Mouse (Mus musculus) brain, embryonic 14.5 days (tissue): ENCODE data around the gene Runx2. TPM values are rescaled to one million over a fixed set of nuclear protein-coding genes. Genes with fewer than 3 reads are reported as not detected.

ENCODE experiments used
- DNase-seq: peaks from one replicate; pipeline ENCODE4 v3.0.0-alpha.2; 2011; ENCODE audit warnings: low read depth
- CTCF ChIP-seq: fragments of 200-500 bp; IDR thresholded peaks from 2 replicates; pipeline ENCODE4 v1.5.1; 2012; ENCODE audit warnings: inconsistent platforms, mild to moderate bottlenecking, moderate library complexity, borderline replicate concordance; ENCODE audit not compliant: insufficient read depth, insufficient read length; ENCODE audit errors: extremely low read depth
- POLR2A ChIP-seq: fragments of 200-500 bp; IDR thresholded peaks from 2 replicates; pipeline ENCODE4 v1.6.1; 2012; ENCODE audit warnings: mild to moderate bottlenecking, inconsistent platforms, borderline replicate concordance; ENCODE audit not compliant: poor library complexity, insufficient read depth, insufficient read length, severe bottlenecking; ENCODE audit errors: extremely low read depth
- polyA plus RNA-seq: library from polyadenylated mRNA; depleted of rRNA; stranded (reverse); fragments of >200 nt; gene quantifications from 2 replicates; pipeline ENCODE4 v1.2.3, GENCODE M21; 2012

Runx2 gene
- polyA plus RNA-seq, 1 experiment = 2.6 TPM

DNA sequence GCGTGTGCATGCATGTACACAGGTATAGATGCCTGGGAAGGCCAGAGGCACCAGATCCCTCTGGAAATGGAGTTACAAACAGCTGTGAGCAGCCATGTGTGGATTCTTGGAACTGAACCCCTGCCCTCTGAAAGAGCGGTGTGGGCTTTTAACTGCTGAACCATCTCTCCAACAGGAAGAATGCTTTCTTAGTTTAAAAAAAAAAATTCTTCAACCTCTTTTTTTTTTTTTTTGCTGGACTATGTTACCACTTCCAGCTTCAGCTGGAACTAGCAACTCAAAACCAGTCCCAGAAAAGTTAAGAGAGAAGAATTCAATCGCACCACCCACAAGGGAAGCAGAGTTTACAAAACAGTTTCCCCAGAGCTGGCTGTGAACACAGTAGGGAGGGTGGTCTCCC is 295.2 kb downstream of the Runx2 start:
- TF ChIP-seq POLR2A (no peak), CTCF (no peak)
- no peak for DNase-seq

DNA sequence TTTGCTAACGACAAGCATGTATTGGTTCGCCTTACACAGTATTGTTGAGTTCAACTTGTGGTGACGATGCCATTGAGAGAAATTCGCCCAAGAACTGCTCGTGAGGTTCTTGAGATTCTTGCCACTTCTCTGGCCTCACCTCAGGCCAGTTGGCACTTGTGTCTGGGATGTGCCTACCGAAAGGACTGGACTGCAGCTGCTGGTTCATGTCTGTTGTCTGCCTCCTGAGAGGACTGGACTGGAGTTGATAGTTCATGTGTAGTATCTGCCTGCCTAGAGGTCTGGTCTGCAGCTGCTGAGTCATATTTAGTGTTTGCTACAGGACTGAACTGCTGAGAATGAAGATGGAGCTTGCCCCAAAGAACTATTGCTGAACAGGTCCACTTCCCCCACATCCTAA is 296.4 kb downstream of the Runx2 start:
- TF ChIP-seq POLR2A (no peak), CTCF (no peak)
- DNase-seq = no peak

DNA sequence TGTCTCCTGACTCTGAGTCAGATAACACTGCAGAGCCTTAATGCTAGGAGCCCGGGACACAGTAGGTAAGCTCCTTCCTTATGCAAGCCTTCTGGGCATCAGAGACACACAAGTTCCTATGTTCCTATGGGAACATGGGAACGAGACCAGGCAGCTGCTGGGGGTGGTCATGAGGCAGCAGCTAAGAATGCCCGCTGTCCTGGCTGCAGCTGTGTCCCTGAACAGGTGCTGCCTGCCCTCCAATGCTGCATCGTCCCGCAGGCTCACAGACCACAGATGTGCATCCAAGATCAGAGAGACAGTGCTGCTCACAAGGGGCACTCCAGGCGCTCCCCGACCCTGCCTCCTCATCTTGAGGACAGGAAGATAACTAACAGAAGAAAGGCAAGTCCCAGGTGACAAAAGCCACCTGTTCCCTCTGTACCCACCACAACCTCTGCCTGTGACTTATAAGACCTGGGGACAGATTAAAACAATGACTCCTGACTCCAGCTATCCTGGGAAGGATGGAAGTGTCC is 306.3 kb downstream of the Runx2 start:
- DNase-seq = peak; percentile 10
- TF ChIP-seq CTCF = no peak
- TF ChIP-seq POLR2A = no peak

DNA sequence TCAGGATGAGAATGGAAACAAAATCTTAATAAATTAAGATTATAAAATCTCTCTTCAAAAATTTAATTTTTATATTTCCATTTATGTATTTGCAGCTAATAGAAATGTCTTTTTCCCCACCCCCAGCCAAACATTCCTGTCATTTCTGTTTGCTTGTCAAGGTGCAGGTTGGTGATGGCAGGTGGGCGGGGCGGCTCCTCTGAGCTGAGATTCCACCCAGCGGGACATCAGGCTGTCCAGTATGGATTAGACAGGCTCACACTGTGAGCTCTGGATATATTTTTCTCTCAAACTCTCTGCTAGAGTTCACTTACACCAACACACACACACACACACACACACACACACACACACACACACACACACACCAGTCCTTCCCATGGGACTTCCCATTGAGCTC is 306.9 kb downstream of the Runx2 start:
- TF ChIP-seq POLR2A = no peak
- TF ChIP-seq CTCF = no peak
- DNase-seq = no peak

DNA sequence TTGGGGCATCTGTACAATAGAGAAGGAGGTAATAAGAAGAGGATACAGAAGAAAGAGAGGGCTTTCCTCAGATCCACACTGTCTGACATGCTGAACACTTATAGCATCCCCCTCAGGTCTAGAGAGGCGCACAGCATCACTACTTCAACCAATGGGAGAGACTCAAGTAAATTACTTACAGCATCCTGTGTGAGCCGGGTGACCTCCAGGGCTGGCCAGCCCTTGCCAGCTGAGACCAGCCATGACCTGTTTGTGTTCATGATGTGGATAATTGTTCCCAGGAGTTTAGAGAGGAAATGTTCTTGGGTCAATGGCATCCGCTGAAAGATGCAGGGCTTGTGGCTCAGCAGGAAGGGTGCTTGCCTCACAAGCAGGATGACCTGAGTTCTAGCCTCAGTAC is 308.1 kb downstream of the Runx2 start:
- no peak for DNase-seq
- TF ChIP-seq CTCF (no peak), POLR2A (no peak)

DNA sequence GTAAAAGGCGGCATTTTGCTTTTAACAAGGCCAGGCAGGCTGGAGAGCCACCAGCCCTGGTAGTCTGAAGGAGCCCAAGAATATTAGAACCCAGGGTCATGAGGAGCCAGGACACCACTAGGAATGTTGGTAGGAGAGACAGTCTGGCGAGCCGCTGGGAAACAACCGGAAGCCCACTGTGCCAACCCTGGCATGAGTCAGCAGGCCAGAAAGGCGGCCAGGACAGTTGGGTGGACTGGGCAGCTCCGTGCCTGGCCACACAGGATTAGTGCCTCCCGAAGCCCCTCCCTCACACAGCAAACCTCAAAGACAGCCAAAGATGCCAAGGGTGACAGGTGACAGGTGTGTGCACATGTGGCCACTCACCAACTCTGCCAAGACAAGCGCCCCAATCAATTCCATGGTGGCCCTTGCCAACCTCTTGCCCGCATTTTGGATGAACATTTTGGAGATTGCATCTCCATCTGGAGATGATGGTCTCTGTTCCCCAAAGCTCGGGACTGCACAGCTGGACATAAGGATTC is 309.7 kb downstream of the Runx2 start:
- no peak for DNase-seq
- TF ChIP-seq POLR2A (no peak), CTCF (no peak)

DNA sequence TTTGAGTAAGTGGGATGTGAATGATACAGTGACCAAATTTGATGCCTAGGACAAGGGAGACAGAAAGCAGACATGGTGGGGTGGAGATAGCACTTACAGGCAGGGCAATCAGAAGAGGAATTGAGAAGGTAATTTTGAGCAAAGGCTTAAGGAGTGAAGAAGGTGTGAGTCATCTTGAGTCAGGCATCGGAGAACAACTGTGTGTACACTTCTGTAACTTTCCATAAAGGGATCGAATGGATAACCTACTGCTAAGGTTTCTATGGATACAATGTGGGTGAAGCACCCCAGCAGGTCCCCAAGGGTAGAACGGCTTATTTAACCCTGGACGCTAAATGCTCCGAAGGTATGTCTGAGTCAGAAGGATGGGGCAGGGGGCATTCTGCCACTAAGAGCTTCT is 312.4 kb downstream of the Runx2 start:
- TF ChIP-seq POLR2A (no peak), CTCF (no peak)
- DNase-seq = no peak

DNA sequence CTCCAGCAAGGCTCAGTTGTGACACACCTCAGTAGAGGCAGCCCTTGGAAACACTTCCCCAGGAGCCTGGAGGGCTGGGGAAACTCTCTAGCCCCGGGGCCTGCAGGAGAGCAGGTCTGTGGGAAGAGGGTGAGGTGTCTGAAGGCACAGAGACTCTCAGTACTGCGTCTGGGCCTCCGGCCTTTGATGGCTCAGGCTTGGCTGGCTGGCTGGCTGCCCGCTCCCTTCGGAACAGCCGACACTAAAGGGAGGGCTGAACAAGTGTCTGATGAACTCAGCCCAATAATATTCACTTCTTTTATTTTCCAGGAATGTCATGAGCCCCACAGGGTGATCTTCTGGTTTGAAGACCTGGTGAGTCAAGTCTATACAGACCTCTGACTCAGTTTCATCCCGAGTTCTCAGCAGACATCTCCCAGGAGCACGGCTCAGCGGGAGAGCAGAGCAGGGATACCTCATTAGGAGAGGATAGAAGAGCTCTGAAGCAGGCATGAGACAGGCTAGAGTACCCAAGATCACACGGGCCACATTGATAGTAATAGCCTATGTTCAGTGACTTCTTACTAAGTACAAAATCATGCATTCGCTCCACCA is 314.2 kb downstream of the Runx2 start:
- peak; percentile 26 for DNase-seq
- TF ChIP-seq POLR2A = no peak
- TF ChIP-seq CTCF = no peak

DNA sequence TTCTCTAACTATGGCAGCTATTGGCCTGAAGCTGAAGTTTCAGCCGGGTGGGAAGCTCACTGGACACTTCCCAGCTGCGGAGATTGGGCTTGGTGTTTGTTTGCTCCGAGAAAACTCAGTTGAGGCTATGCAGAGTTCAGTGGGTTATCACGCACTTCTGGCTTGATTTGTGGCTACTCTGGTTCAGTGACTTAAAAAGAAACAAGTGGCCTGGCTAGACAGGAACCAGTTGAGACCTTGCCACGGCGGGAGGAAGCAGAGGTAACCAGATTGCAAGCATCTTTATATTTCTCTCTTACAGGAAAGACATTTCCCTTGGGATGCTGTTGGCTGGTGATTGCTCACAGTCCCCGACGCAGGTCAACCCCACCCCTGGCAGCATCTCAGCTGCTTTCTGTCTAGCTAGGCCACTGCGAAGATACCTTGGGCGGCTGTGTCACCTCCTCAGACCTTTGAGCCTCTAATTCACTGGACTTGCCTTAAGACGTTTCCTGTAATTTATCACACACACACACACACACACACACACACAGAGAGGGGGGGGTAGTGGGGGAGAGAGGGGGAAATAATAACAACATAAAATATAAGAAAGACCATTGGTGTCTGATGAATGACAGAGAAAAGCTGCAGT is 324.3 kb downstream of the Runx2 start:
- no peak for DNase-seq
- TF ChIP-seq CTCF (no peak), POLR2A (no peak)

DNA sequence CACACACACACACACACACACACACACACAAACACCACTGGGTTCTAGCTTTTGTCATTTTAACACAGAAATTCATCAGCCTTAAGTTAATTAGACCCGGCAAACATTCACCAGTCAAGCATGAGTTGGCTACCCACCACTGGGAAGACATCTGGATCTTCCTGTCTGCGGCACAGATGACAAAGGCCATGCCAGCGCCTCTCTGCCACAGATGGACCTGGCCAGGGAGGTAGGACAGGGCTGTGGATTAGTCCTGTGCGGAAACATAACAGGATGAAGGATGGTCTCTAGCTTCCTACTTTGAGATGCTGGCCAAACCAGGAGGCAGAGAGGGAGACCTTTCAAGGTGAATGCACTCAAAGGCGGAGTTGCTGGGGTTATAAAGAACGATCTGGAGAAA is 325.3 kb downstream of the Runx2 start:
- DNase-seq = no peak
- TF ChIP-seq CTCF (no peak), POLR2A (no peak)

DNA sequence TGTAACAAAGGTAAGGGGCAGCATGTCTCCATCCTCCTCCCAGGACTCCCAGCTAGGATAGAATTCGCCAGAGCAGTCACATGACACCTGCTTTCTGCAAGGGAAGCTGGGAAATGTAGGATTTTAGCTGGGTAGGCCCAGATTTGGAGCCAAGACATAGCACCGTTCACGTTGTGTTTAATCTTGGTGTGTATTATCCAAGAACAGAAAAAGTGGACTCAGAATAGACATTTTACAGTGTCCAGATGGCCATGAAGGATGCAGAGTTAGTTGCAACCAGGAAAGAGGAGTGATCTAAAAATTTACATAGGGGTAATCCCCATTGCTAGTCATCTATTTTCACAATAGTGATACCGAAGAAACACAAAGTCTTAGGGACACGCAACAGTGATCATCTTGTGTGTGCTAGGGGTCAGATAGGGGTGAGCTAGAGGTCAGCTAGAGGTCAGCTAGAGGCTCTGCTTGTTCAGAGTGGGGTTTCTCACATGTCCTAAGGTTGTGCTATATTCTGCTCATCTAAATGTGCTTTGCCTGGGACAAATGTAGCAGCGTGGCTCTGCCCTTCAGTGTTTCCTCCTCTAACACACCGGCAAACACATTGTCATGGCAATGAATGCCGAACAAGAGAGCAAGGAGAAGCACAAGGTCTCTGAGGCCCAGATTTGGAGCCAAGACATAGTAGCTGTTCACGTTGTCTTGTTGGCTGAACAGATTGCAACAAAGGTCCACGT is 326.9 kb downstream of the Runx2 start:
- DNase-seq = peak; percentile 36
- TF ChIP-seq CTCF (no peak), POLR2A (no peak)
